Mouse (Mus musculus): ENCODE data around the gene Plekhg1. TPM values are rescaled to one million over a fixed set of nuclear protein-coding genes. Genes with fewer than 3 reads are reported as not detected.

Plekhg1 gene
- polyA plus RNA-seq, 1 experiment, result under 0.01 TPM

- Histone ChIP-seq H3K4me3 (no peak overlapping the region), H3ac (ENCODE audit: control insufficient read depth, insufficient read length) (no peak overlapping the region), H3K4me2 (ENCODE audit: low read depth) (no peak overlapping the region), H3K79me2 (ENCODE audit: control insufficient read depth, insufficient read depth) (no peaks in the 10 kb centered on the region), H3K27me3 (ENCODE audit: control insufficient read depth, insufficient read depth, insufficient read length) (no peaks in the 10 kb centered on the region), H3K36me3 (ENCODE audit: control insufficient read depth, insufficient read depth) (peaks cover 43% of the 10 kb centered on the region)
- TF ChIP-seq USF1 (IDR thresholded peaks at IDR 0.05; ENCODE audit: low read depth) (no peak), MYOD1 (IDR thresholded peaks at IDR 0.05; ENCODE audit: control insufficient read depth in 1 of 3, insufficient read length in 2 of 3, low read depth in 2 of 3) (no peak), REST (IDR thresholded peaks at IDR 0.05; ENCODE audit: insufficient read depth, insufficient read length) (no peak), POLR2A (IDR thresholded peaks at IDR 0.05; ENCODE audit: insufficient read length, low read depth) (no peak), CEBPB (IDR thresholded peaks at IDR 0.05; ENCODE audit: insufficient read depth, poor library complexity, severe bottlenecking) (no peak), E2F4 (IDR thresholded peaks at IDR 0.05; ENCODE audit: insufficient read depth) (no peak), POLR2AphosphoS2 (IDR thresholded peaks at IDR 0.05; ENCODE audit: insufficient read length, low read depth) (no peak), MAX (IDR thresholded peaks at IDR 0.05; ENCODE audit: low read depth) (no peak), MYOG (IDR thresholded peaks at IDR 0.05; ENCODE audit: control insufficient read depth in 1 of 3, insufficient read depth in 1 of 3, insufficient read length in 2 of 3, low read depth in 2 of 3) (no peak), TCF3 (IDR thresholded peaks at IDR 0.05; ENCODE audit: insufficient read length, low read depth) (no peak), SRF (IDR thresholded peaks at IDR 0.05; ENCODE audit: control insufficient read depth, insufficient read length, low read depth) (no peak)
Observed at GRCm38 (mm10) chr10:3993365-3994102, 253.4 kb downstream of the Plekhg1 start.

GRCm38 (mm10) chr10:3995277-3995676 lies 255.1 kb downstream of the Plekhg1 start:
- Histone ChIP-seq H3K4me3 (no peak overlapping the region), H3K4me2 (ENCODE audit: low read depth) (no peak overlapping the region), H3K79me2 (ENCODE audit: control insufficient read depth, insufficient read depth) (no peaks in the 10 kb centered on the region), H3K36me3 (ENCODE audit: control insufficient read depth, insufficient read depth) (peaks cover 29% of the 10 kb centered on the region), H3ac (ENCODE audit: control insufficient read depth, insufficient read length) (no peak overlapping the region), H3K27me3 (ENCODE audit: control insufficient read depth, insufficient read depth, insufficient read length) (no peaks in the 10 kb centered on the region)
- TF ChIP-seq E2F4 (IDR thresholded peaks at IDR 0.05; ENCODE audit: insufficient read depth) (no peak), MAX (IDR thresholded peaks at IDR 0.05; ENCODE audit: low read depth) (no peak), SRF (IDR thresholded peaks at IDR 0.05; ENCODE audit: control insufficient read depth, insufficient read length, low read depth) (no peak), MYOG (IDR thresholded peaks at IDR 0.05; ENCODE audit: control insufficient read depth in 1 of 3, insufficient read depth in 1 of 3, insufficient read length in 2 of 3, low read depth in 2 of 3) (no peak), TCF3 (IDR thresholded peaks at IDR 0.05; ENCODE audit: insufficient read length, low read depth) (no peak), MYOD1 (IDR thresholded peaks at IDR 0.05; ENCODE audit: control insufficient read depth in 1 of 3, insufficient read length in 2 of 3, low read depth in 2 of 3) (no peak), REST (IDR thresholded peaks at IDR 0.05; ENCODE audit: insufficient read depth, insufficient read length) (no peak), POLR2A (IDR thresholded peaks at IDR 0.05; ENCODE audit: insufficient read length, low read depth) (no peak), USF1 (IDR thresholded peaks at IDR 0.05; ENCODE audit: low read depth) (no peak)

- Histone ChIP-seq H3K4me2 (ENCODE audit: low read depth) (no peak overlapping the region), H3K36me3 (ENCODE audit: control insufficient read depth, insufficient read depth) (peaks cover 20% of the 10 kb centered on the region), H3ac (ENCODE audit: control insufficient read depth, insufficient read length) (no peak overlapping the region), H3K27me3 (ENCODE audit: control insufficient read depth, insufficient read depth, insufficient read length) (no peaks in the 10 kb centered on the region), H3K4me3 (no peak overlapping the region), H3K79me2 (ENCODE audit: control insufficient read depth, insufficient read depth) (no peaks in the 10 kb centered on the region)
- no peak for TF ChIP-seq MYOD1 (IDR thresholded peaks at IDR 0.05; ENCODE audit: control insufficient read depth in 1 of 3, insufficient read length in 2 of 3, low read depth in 2 of 3)
- TF ChIP-seq SRF (IDR thresholded peaks at IDR 0.05; ENCODE audit: control insufficient read depth, insufficient read length, low read depth), result no peak
- TF ChIP-seq REST (IDR thresholded peaks at IDR 0.05; ENCODE audit: insufficient read depth, insufficient read length), result no peak
- TF ChIP-seq TCF12 (IDR thresholded peaks at IDR 0.05; ENCODE audit: insufficient read depth, poor library complexity, severe bottlenecking), result no peak
- TF ChIP-seq USF1 (IDR thresholded peaks at IDR 0.05; ENCODE audit: low read depth), result no peak
- TF ChIP-seq MYOG (IDR thresholded peaks at IDR 0.05; ENCODE audit: control insufficient read depth in 1 of 3, insufficient read depth in 1 of 3, insufficient read length in 2 of 3, low read depth in 2 of 3), result no peak
- TF ChIP-seq POLR2AphosphoS2 (IDR thresholded peaks at IDR 0.05; ENCODE audit: insufficient read length, low read depth), result no peak
- no peak for TF ChIP-seq TCF3 (IDR thresholded peaks at IDR 0.05; ENCODE audit: insufficient read length, low read depth)
- no peak for TF ChIP-seq CEBPB (IDR thresholded peaks at IDR 0.05; ENCODE audit: insufficient read depth, poor library complexity, severe bottlenecking)
- TF ChIP-seq MAX (IDR thresholded peaks at IDR 0.05; ENCODE audit: low read depth), result no peak
- no peak for TF ChIP-seq E2F4 (IDR thresholded peaks at IDR 0.05; ENCODE audit: insufficient read depth)
- TF ChIP-seq POLR2A (IDR thresholded peaks at IDR 0.05; ENCODE audit: insufficient read length, low read depth), result no peak
Observed at GRCm38 (mm10) chr10:3996170-3996876, 256.2 kb downstream of the Plekhg1 start.

- H3K79me2 ChIP-seq (ENCODE audit: control insufficient read depth, insufficient read depth), result no peaks in the 10 kb centered on the region
- H3K4me2 ChIP-seq (ENCODE audit: low read depth), result no peak overlapping the region
- TF ChIP-seq POLR2A (IDR thresholded peaks at IDR 0.05; ENCODE audit: insufficient read length, low read depth), result no peak
- no peak for TF ChIP-seq USF1 (IDR thresholded peaks at IDR 0.05; ENCODE audit: low read depth)
- no peak for TF ChIP-seq E2F4 (IDR thresholded peaks at IDR 0.05; ENCODE audit: insufficient read depth)
- TF ChIP-seq REST (IDR thresholded peaks at IDR 0.05; ENCODE audit: insufficient read depth, insufficient read length), result no peak
- no peak for TF ChIP-seq MAX (IDR thresholded peaks at IDR 0.05; ENCODE audit: low read depth)
- TF ChIP-seq POLR2AphosphoS2 (IDR thresholded peaks at IDR 0.05; ENCODE audit: insufficient read length, low read depth), result no peak
- TF ChIP-seq TCF12 (IDR thresholded peaks at IDR 0.05; ENCODE audit: insufficient read depth, poor library complexity, severe bottlenecking), result no peak
- TF ChIP-seq MYOG (IDR thresholded peaks at IDR 0.05; ENCODE audit: control insufficient read depth in 1 of 3, insufficient read depth in 1 of 3, insufficient read length in 2 of 3, low read depth in 2 of 3), result no peak
- TF ChIP-seq MYOD1 (IDR thresholded peaks at IDR 0.05; ENCODE audit: control insufficient read depth in 1 of 3, insufficient read length in 2 of 3, low read depth in 2 of 3), result no peak
- TF ChIP-seq SRF (IDR thresholded peaks at IDR 0.05; ENCODE audit: control insufficient read depth, insufficient read length, low read depth), result no peak
- no peak for TF ChIP-seq CEBPB (IDR thresholded peaks at IDR 0.05; ENCODE audit: insufficient read depth, poor library complexity, severe bottlenecking)
- TF ChIP-seq TCF3 (IDR thresholded peaks at IDR 0.05; ENCODE audit: insufficient read length, low read depth), result no peak
- H3K27me3 ChIP-seq (ENCODE audit: control insufficient read depth, insufficient read depth, insufficient read length), result no peaks in the 10 kb centered on the region
- no peak overlapping the region for H3ac ChIP-seq (ENCODE audit: control insufficient read depth, insufficient read length)
- peaks cover 10% of the 10 kb centered on the region for H3K36me3 ChIP-seq (ENCODE audit: control insufficient read depth, insufficient read depth)
- no peak overlapping the region for H3K4me3 ChIP-seq
Observed at GRCm38 (mm10) chr10:3997851-3998426, 257.8 kb downstream of the Plekhg1 start.

All from myocyte (in vitro differentiated cells).